Mouse (Mus musculus) stomach, embryonic 16.5 days (tissue): ENCODE measurements around the gene Dcaf4. TPM values are rescaled to one million over a fixed set of nuclear protein-coding genes. Genes with fewer than 3 reads are reported as not detected.
A peak's percentile ranks its signal among the peaks of the same experiment; 100 is the strongest.

ENCODE experiments used
- ATAC-seq: fragments of 200-750 bp; cut with Nextera tagmentation; 2 replicates; pipeline ENCODE4 v1.8.0; 2017; ENCODE audit warnings: moderate number of reproducible peaks, moderate TSS enrichment; ENCODE audit not compliant: insufficient read depth, low FRiP score
- H3K27ac ChIP-seq: fragments of 300-500 bp; sonication (generic); 2 replicates; pipeline ENCODE4 v1.5.1; 2014; ENCODE audit warnings: low read length
- H3K27me3 ChIP-seq: fragments of 300-500 bp; sonication (generic); 2 replicates; pipeline ENCODE4 v1.6.1; 2014; ENCODE audit warnings: low read length, control low read depth, mixed read lengths; ENCODE audit not compliant: control insufficient read depth, insufficient read depth
- H3K36me3 ChIP-seq: fragments of 300-500 bp; sonication (generic); 2 replicates; pipeline ENCODE4 v1.6.1; 2014; ENCODE audit warnings: low read length; ENCODE audit not compliant: control insufficient read depth, insufficient read depth
- H3K4me1 ChIP-seq: fragments of 300-500 bp; sonication (generic); 2 replicates; pipeline ENCODE4 v1.6.1; 2014; ENCODE audit warnings: low read length, control low read depth, mixed read lengths; ENCODE audit not compliant: control insufficient read depth, insufficient read depth
- H3K4me2 ChIP-seq: fragments of 300-500 bp; sonication (generic); 2 replicates; pipeline ENCODE4 v1.6.1; 2014; ENCODE audit warnings: low read depth, low read length, mixed read lengths
- H3K4me3 ChIP-seq: fragments of 300-500 bp; sonication (generic); replicated peaks from 2 replicates; pipeline ENCODE4 v1.5.1; 2014; ENCODE audit warnings: mild to moderate bottlenecking, low read length
- H3K9ac ChIP-seq: fragments of 300-500 bp; sonication (generic); 2 replicates; pipeline ENCODE4 v1.6.1; 2014; ENCODE audit warnings: low read length
- H3K9me3 ChIP-seq: fragments of 300-500 bp; sonication (generic); replicated peaks from 2 replicates; pipeline ENCODE4 v1.6.1; 2016; ENCODE audit warnings: low read length, control low read depth; ENCODE audit not compliant: control insufficient read depth
- WGBS: fragments of 180-500 bp; shearing (Covaris S2); extraction: QIAGEN DNeasy Blood & Tissue Kit; methylation state at CpG from one replicate; pipeline ENCODE4 v1.1.7; 2014; 5-methylcytosine and 5-hydroxymethylcytosine counted together
- polyA plus RNA-seq: library from polyadenylated mRNA; unstranded; fragments of >200 nt; fragmentation: Nextera tagmentation; extraction: Ambion mirVana; gene quantifications from 2 replicates; pipeline ENCODE4 v1.2.1, GENCODE M21; 2015

The Dcaf4 gene
- polyA plus RNA-seq, 1 experiment from 2014 or later: 37.1 TPM

DNA sequence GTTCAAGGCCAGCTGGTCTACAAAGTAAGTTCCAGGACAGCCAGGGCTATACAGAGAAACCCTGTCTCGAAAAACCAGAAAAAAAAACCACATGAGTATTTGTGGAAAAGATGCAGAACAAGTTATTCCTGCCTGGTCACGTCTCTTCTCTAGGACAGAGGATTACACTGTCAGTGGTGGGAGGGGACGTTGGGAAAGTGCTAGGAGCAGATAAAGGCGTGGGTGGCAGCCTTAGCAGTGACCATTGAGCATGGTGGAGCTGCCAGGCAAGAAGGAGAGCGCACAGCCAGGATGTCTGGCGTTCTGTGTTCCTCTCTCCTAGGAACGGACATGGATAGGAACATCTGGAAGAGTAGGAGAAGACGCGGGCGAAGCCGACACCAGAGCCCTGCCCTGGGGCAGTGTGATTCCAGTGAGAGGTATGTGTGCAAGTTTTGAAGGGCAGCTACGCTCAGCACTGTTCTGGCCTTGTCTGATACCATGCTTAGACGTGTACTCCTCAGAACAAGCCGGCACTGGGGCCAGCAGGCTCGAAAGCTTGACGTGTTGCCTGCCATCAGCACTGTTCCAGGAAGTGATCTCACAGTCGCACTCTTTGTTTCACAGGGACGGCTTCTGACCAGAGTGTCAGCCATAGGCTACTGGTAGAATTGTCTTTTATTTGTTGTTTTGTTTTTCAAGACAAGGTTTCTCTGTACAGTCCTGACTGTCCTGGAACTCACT lies 5.7 kb downstream of the Dcaf4 start:
- WGBS: 64% methylated on average over 18 of the region's 18 CpGs
- ATAC-seq: peak; percentile 51; the same call in 1 of the 2 replicates
- H3K27ac ChIP-seq: peak overlapping the region; percentile 80; the same call in 1 of the 2 replicates

DNA sequence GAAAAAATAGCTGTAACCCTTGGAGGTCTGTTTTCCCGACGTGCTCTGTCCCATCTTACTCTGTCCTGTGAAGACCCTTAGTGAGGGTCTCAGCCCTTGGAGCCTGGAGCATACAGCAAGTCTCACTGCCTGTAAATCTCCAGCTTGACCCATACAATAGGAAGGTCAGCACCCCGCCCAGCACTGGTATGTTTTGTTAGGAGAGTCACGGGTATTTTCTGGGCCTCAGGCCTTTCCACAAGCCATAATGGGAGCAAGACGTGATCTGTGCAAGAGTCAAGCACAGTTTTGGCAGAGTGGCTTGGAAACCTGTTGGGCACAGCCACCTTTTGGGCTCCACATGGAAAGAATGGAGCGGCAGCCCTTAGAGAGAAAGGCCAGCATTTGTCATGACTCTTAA lies 7.5 kb downstream of the Dcaf4 start:
- H3K36me3 ChIP-seq: peaks cover 6% of the 10 kb centered on the region; the same call in 1 of the 2 replicates
- H3K9ac ChIP-seq: no peak overlapping the region
- H3K4me1 ChIP-seq: 0 out of 2 replicates have a peak, but pooled peaks cover 6% of the 10 kb centered on the region
- no peaks in the 10 kb centered on the region for H3K9me3 ChIP-seq
- no peak overlapping the region for H3K4me2 ChIP-seq
- ATAC-seq: no peak
- no peak overlapping the region for H3K4me3 ChIP-seq
- H3K27ac ChIP-seq: 0 out of 2 replicates have a peak overlapping the region, but pooled peaks have one; percentile 35
- no peaks in the 10 kb centered on the region for H3K27me3 ChIP-seq
- WGBS: 60% methylated on average over 6 of the region's 6 CpGs

More for the DNA sequence above, 5.7 kb downstream of the Dcaf4 start:
- no peak overlapping the region for H3K4me2 ChIP-seq
- peaks cover 6% of the 10 kb centered on the region; the same call in 1 of the 2 replicates for H3K36me3 ChIP-seq
- no peaks in the 10 kb centered on the region for H3K27me3 ChIP-seq
- H3K9ac ChIP-seq: no peak overlapping the region
- H3K4me3 ChIP-seq: no peak overlapping the region
- H3K4me1 ChIP-seq: peaks cover 13% of the 10 kb centered on the region
- no peaks in the 10 kb centered on the region for H3K9me3 ChIP-seq

DNA sequence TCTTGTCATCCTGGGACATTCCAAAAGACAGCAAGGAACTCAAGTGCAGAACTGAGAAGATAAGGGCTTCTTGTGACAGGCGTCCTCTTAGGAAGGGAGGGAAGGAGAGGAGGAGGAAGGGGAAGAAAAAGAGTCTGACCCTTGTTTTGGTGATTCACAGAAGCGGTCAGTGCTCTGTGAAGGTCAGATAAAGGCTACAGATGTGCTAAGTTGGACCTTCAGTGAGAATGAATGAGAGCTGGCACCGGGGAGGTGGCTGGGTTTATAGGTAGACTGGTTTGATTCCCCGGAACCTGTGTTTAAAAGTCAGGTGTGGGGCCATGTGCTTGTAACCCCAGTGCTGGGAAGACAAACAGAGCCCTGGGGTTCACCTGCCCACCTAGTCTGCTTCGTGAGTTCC lies 8.4 kb downstream of the Dcaf4 start:
- WGBS: 82% methylated on average over 5 of the region's 5 CpGs
- H3K9me3 ChIP-seq: no peaks in the 10 kb centered on the region

DNA sequence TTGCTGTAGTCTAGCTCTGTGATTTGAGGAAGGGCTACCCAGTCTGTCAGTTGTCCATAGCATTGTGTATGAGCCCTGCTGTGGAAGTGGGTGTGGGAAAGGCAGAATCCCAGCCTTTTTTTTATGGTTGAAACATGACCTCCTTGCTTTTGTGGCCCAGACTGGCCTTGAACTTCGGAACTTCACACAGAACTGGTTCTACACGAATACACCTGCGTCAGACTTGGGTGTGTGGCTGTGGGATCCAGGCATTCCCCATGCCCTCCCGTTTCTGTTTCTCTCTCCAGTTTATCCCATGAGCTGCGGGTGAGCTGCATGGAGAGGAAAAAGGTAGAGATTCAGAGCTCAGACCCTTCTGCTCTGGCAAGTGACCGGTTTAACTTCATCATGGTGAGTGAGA lies 11.7 kb downstream of the Dcaf4 start:
- H3K4me2 ChIP-seq: no peak overlapping the region
- peaks cover 12% of the 10 kb centered on the region; the same call in 1 of the 2 replicates for H3K36me3 ChIP-seq
- H3K9ac ChIP-seq: no peak overlapping the region
- no peak overlapping the region for H3K27ac ChIP-seq
- 83% methylated on average over 6 of the region's 6 CpGs for WGBS
- no peaks in the 10 kb centered on the region for H3K27me3 ChIP-seq
- H3K4me3 ChIP-seq: no peak overlapping the region
- 0 out of 2 replicates have a peak, but pooled peaks cover 6% of the 10 kb centered on the region for H3K4me1 ChIP-seq
- ATAC-seq: no peak
- no peaks in the 10 kb centered on the region for H3K9me3 ChIP-seq

More for the DNA sequence above, 8.4 kb downstream of the Dcaf4 start:
- Histone ChIP-seq H3K4me2 (no peak overlapping the region), H3K9ac (no peak overlapping the region), H3K36me3 (peaks cover 10% of the 10 kb centered on the region; the same call in 1 of the 2 replicates), H3K4me1 (0 out of 2 replicates have a peak, but pooled peaks cover 6% of the 10 kb centered on the region), H3K4me3 (no peak overlapping the region), H3K27ac (no peak overlapping the region), H3K27me3 (no peaks in the 10 kb centered on the region)
- ATAC-seq: no peak

DNA sequence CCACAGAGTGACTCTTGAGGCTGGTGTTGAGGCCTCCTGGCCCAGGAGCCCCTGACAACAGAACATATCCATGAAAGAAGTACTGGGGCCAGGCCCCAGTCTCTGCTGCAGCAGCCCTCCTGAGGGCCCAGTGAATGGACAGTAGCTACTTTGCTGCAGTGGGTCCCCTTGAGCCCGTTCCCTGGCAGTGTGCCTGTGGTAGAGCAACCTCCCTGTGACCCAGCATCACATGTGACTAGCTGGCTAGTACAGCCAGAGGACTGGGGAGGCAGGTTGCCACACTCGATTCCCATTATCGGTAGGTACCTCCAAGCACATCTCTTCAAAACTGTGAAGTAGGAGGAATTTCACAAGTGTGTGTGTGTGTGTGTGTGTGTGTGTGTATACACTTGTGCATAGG lies 12.7 kb downstream of the Dcaf4 start:
- no peak overlapping the region for H3K4me2 ChIP-seq
- peaks cover 10% of the 10 kb centered on the region; the same call in 1 of the 2 replicates for H3K36me3 ChIP-seq
- H3K9me3 ChIP-seq: no peaks in the 10 kb centered on the region
- no peak overlapping the region for H3K9ac ChIP-seq
- no peak for ATAC-seq
- H3K27me3 ChIP-seq: no peaks in the 10 kb centered on the region
- H3K27ac ChIP-seq: no peak overlapping the region
- 85% methylated on average over 3 of the region's 3 CpGs for WGBS
- no peaks in the 10 kb centered on the region for H3K4me1 ChIP-seq
- no peak overlapping the region for H3K4me3 ChIP-seq

DNA sequence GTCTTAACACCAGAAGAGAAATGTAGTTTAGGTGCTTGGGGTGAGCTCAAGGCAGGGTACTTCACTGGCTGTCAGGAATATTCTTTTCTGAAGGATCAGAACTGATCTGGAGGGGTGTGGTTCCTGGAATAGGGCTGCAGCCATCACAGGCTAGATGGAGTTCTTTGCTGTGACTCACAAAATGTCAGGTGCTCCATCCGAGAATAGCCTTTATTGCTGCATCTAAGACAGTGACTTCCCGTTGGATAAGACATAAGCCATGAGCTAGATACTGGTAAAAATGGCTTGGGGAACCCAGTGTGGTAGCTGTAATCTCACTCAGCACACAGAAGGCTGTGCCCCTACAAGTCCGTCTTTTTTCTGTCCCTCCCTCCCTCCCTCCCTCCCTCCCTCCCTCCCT lies 13.9 kb downstream of the Dcaf4 start:
- Histone ChIP-seq H3K4me3 (no peak overlapping the region), H3K36me3 (peaks cover 10% of the 10 kb centered on the region; the same call in 1 of the 2 replicates), H3K9me3 (no peaks in the 10 kb centered on the region), H3K4me2 (no peak overlapping the region), H3K27ac (no peak overlapping the region), H3K27me3 (no peaks in the 10 kb centered on the region), H3K9ac (no peak overlapping the region), H3K4me1 (no peaks in the 10 kb centered on the region)
- 75% methylated on average over 3 of the region's 3 CpGs for WGBS
- ATAC-seq: no peak

DNA sequence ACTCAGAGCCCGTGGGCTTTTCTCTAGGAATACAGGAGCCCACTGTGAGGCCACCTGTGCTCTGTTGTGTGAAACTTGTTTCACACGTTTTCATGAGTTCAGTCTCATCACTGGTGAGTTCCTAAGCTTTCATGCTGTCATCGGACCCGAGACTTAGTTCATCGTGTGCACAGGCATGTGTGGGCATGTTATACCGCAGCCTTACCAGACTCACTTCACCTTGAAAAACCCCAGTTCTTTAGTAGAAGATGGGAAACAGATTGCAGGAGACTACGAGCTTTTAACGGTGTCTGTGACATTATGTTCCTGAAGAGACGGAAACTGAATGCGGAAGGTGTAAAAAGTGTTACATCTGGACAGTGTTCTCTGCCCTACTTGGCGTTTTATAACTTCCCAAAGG lies 15.2 kb downstream of the Dcaf4 start:
- H3K9me3 ChIP-seq: no peaks in the 10 kb centered on the region
- ATAC-seq: no peak
- no peaks in the 10 kb centered on the region for H3K27me3 ChIP-seq
- 77% methylated on average over 11 of the region's 11 CpGs for WGBS
- no peak overlapping the region for H3K9ac ChIP-seq
- H3K36me3 ChIP-seq: peaks cover 10% of the 10 kb centered on the region; the same call in 1 of the 2 replicates
- no peak overlapping the region for H3K27ac ChIP-seq
- H3K4me3 ChIP-seq: no peak overlapping the region
- no peak overlapping the region for H3K4me2 ChIP-seq
- no peaks in the 10 kb centered on the region for H3K4me1 ChIP-seq

DNA sequence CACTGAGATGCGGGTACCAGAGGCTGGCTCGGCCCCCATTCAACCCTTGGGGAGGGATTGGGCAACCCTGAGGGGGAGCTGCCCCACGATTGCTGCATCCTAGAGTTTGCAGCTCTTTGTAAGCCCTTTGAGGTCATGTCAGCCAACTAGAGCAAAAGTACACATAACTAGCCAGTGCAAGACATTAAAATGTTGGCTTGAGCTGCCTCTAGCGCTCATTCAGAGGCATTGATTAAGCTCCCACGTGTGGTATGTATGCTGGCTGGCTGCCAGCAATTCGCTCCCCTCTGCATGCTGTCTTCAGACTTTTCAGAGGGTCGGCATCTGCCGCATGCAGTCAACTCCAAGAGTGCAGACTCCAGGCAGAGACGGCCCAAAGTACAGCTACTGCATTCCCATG lies 15.8 kb downstream of the Dcaf4 start:
- 54% methylated on average over 9 of the region's 9 CpGs for WGBS
- ATAC-seq: peak; percentile 42; the same call in 1 of the 2 replicates
- H3K36me3 ChIP-seq: peaks cover 9% of the 10 kb centered on the region; the same call in 1 of the 2 replicates

DNA sequence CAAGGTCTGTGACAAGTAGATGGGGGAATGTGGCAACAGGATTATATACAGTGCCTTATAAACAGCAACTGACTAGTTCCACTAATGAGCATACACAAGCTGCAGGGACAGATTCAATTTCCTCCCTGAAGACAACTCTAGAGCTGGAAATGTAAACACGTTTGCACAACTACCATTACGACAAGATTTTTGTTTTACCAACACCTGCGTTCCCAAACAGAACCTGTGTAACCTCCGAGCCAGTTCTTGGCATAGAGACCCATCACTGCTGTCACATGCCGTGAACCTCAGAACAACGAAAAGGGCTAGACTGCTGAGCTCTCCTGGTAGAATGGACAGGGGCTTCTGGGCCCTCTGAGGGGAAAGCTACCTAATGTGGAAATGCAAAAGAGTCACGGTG lies 23.7 kb downstream of the Dcaf4 start:
- H3K27ac ChIP-seq: no peak overlapping the region
- no peaks in the 10 kb centered on the region for H3K27me3 ChIP-seq
- WGBS: 68% methylated on average over 7 of the region's 7 CpGs
- H3K4me2 ChIP-seq: no peak overlapping the region
- no peaks in the 10 kb centered on the region for H3K9me3 ChIP-seq
- no peak overlapping the region for H3K9ac ChIP-seq
- H3K36me3 ChIP-seq: 0 out of 2 replicates have a peak, but pooled peaks cover 18% of the 10 kb centered on the region
- no peak for ATAC-seq
- no peaks in the 10 kb centered on the region for H3K4me1 ChIP-seq
- H3K4me3 ChIP-seq: no peak overlapping the region

More for the DNA sequence above, 15.8 kb downstream of the Dcaf4 start:
- no peaks in the 10 kb centered on the region for H3K4me1 ChIP-seq
- no peak overlapping the region for H3K9ac ChIP-seq
- no peak overlapping the region for H3K4me3 ChIP-seq
- no peaks in the 10 kb centered on the region for H3K27me3 ChIP-seq
- H3K4me2 ChIP-seq: no peak overlapping the region
- H3K27ac ChIP-seq: no peak overlapping the region
- H3K9me3 ChIP-seq: no peaks in the 10 kb centered on the region
